Mouse (Mus musculus) heart, embryonic 14.5 days (tissue): ENCODE measurements around the gene Cplane1. TPM values are rescaled to one million over a fixed set of nuclear protein-coding genes. Genes with fewer than 3 reads are reported as not detected.
A peak's percentile ranks its signal among the peaks of the same experiment; 100 is the strongest.
"Not testable (repeated sequence)": the region's sequence is repeated elsewhere in the genome, so short reads cannot be mapped to it uniquely, and the experiment has no call there.

Experiments used
- ATAC-seq: fragments of 200-750 bp; cut with Nextera tagmentation; 2 replicates; pipeline ENCODE4 v1.8.0; 2017; ENCODE audit warnings: low read depth, moderate TSS enrichment; ENCODE audit not compliant: insufficient number of reproducible peaks, insufficient read depth, low FRiP score
- H3K27ac ChIP-seq, 2 experiments: fragments of 200-500 bp in 1 of 2; fragments of 300-500 bp in 1 of 2; sonication (generic) in 1 of 2; replicated peaks in 1 of 2; 2 replicates each; pipeline ENCODE4 v1.5.1; 2012 to 2014; ENCODE audit warnings: low read depth in 2 of 2, low read length in 2 of 2, control low read depth in 1 of 2, mild to moderate bottlenecking in 1 of 2, mixed read lengths in 1 of 2; ENCODE audit not compliant: control insufficient read depth in 1 of 2, insufficient read depth in 1 of 2
- H3K27me3 ChIP-seq: fragments of 300-500 bp; sonication (generic); 2 replicates; pipeline ENCODE4 v1.6.1; 2014; ENCODE audit warnings: mild to moderate bottlenecking, low read length, control low read depth; ENCODE audit not compliant: control insufficient read depth, insufficient read depth
- H3K36me3 ChIP-seq: fragments of 300-500 bp; sonication (generic); 2 replicates; pipeline ENCODE4 v1.6.1; 2014; ENCODE audit warnings: mild to moderate bottlenecking, control low read depth, low read length, mixed read lengths; ENCODE audit not compliant: control insufficient read depth, insufficient read depth
- H3K4me1 ChIP-seq, 2 experiments: fragments of 200-500 bp in 1 of 2; fragments of 300-500 bp in 1 of 2; sonication (generic) in 1 of 2; 2 replicates each; pipeline ENCODE4 v1.6.1; 2012 to 2014; ENCODE audit warnings: low read length in 2 of 2, control low read depth in 1 of 2, mixed read lengths in 1 of 2; ENCODE audit not compliant: control insufficient read depth in 2 of 2, insufficient read depth in 2 of 2
- H3K4me2 ChIP-seq: fragments of 300-500 bp; sonication (generic); 2 replicates; pipeline ENCODE4 v1.6.1; 2014; ENCODE audit warnings: mild to moderate bottlenecking, low read length
- H3K4me3 ChIP-seq, 2 experiments: fragments of 200-500 bp in 1 of 2; fragments of 300-500 bp in 1 of 2; sonication (generic) in 1 of 2; 2 replicates each; pipeline ENCODE4 v1.5.1; 2012 to 2014; ENCODE audit warnings: low read length in 2 of 2, mild to moderate bottlenecking in 2 of 2, control low read depth in 1 of 2, low read depth in 1 of 2, moderate library complexity in 1 of 2; ENCODE audit not compliant: control insufficient read depth in 1 of 2, insufficient read depth in 1 of 2
- H3K9ac ChIP-seq: fragments of 300-500 bp; sonication (generic); 2 replicates; pipeline ENCODE4 v1.6.1; 2014; ENCODE audit warnings: mild to moderate bottlenecking, low read length
- H3K9me3 ChIP-seq: fragments of 300-500 bp; sonication (generic); 2 replicates; pipeline ENCODE4 v1.6.1; 2016; ENCODE audit warnings: low read length, control low read depth; ENCODE audit not compliant: control insufficient read depth
- WGBS: fragments of 180-500 bp; shearing (Covaris S2); extraction: QIAGEN DNeasy Blood & Tissue Kit; methylation state at CpG from one replicate; pipeline ENCODE4 v1.1.7; 2014; 5-methylcytosine and 5-hydroxymethylcytosine counted together
- polyA plus RNA-seq: library from polyadenylated mRNA; unstranded; fragments of >200 nt; fragmentation: Nextera tagmentation; extraction: Ambion mirVana; gene quantifications from 2 replicates; pipeline ENCODE4 v1.2.1, GENCODE M21; 2014

Cplane1 gene
- polyA plus RNA-seq, 1 experiment from 2014 or later, result 8.4 TPM

DNA sequence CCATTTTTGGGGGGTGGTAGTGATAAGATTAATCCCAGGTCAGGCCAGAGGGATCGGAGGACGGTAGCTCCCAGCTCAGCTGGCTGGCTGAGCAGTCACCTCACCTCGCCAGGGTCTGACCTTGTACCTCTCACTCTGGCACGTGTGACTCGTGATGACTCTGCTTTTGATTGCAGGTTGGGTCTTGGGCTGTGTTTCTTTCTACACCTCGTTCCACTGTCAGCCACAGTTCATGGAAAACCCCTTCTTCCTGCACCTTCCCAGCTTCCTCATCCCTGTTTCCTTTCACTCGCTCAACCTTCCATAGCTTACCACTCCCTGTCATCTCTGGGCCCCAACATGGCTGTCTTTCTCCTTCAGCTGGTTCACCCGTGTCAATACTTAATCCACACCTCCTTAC is 103.0 kb downstream of the Cplane1 start:
- WGBS, result 66% methylated on average over 8 of the region's 8 CpGs
- H3K4me1 ChIP-seq, result no peaks in the 10 kb centered on the region
- H3K9ac ChIP-seq, result no peak overlapping the region
- H3K4me2 ChIP-seq, result no peak overlapping the region
- H3K27ac ChIP-seq, result no peak overlapping the region
- no peaks in the 10 kb centered on the region for H3K27me3 ChIP-seq
- peaks cover 47% of the 10 kb centered on the region for H3K36me3 ChIP-seq
- no peak for ATAC-seq
- no peak overlapping the region for H3K4me3 ChIP-seq
- H3K9me3 ChIP-seq, result no peaks in the 10 kb centered on the region

DNA sequence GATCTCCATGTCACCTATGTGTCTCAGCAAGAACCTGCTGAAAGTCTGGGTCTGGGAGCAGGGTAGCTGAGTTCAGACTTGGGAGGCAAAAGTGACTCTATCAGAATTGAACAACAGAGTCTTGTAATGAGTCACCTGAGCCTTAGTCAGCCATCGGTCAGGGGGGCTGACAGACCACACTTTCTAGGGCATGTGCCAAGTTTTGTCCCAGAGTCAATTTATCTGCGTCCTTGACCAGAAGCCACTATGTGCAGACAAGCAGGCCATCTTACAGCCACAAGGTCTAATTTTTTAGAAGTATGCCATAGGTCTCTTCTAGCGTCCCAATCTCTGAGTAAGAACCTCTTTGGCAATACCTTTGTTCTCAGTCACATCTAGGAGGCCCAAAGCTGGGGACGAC is 109.0 kb downstream of the Cplane1 start:
- H3K27ac ChIP-seq, H3K27me3 ChIP-seq, H3K9ac ChIP-seq, H3K4me3 ChIP-seq, H3K9me3 ChIP-seq, ATAC-seq, H3K4me1 ChIP-seq, H3K4me2 ChIP-seq, H3K36me3 ChIP-seq: not testable (repeated sequence)
- WGBS, result 78% methylated on average over 4 of the region's 4 CpGs

DNA sequence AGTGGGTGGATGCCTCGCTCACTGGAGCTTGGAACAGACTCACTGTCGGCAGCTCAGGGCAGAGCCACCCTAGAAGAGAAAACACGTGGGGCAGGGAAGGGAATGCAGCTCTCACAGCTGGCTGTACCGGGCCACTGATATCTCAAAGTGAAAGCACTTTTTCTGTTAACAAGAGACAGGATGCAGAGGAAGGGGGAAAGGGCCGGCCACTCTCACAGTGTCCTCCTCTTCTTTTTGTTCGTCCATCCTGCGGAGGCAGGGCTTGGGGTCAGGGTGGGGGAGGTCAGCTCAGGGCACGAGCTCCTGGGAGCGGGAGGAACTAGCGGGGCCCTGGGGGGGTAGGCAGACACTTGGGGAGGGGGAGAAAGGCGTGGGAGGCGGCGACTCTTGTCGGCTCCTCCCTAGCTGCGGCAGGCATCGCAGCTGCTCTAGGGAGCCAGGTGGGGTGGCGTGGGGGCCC is 110.4 kb downstream of the Cplane1 start:
- no peaks in the 10 kb centered on the region for H3K36me3 ChIP-seq
- peak overlapping the region; percentile 62 for H3K9ac ChIP-seq
- H3K27ac ChIP-seq, result peak overlapping the region; percentile 16 to 55; a peak in 3 of 4 replicates
- peak; percentile 69 for ATAC-seq
- WGBS, result 23% methylated on average over 16 of the region's 17 CpGs
- peak overlapping the region; percentile 77 for H3K4me2 ChIP-seq
- no peaks in the 10 kb centered on the region for H3K9me3 ChIP-seq
- H3K27me3 ChIP-seq, result no peaks in the 10 kb centered on the region
- peak overlapping the region; percentile 49 to 57 for H3K4me3 ChIP-seq
- peaks cover 0 to 5% of the 10 kb centered on the region in 2 experiments; a peak in 3 of 4 replicates for H3K4me1 ChIP-seq

DNA sequence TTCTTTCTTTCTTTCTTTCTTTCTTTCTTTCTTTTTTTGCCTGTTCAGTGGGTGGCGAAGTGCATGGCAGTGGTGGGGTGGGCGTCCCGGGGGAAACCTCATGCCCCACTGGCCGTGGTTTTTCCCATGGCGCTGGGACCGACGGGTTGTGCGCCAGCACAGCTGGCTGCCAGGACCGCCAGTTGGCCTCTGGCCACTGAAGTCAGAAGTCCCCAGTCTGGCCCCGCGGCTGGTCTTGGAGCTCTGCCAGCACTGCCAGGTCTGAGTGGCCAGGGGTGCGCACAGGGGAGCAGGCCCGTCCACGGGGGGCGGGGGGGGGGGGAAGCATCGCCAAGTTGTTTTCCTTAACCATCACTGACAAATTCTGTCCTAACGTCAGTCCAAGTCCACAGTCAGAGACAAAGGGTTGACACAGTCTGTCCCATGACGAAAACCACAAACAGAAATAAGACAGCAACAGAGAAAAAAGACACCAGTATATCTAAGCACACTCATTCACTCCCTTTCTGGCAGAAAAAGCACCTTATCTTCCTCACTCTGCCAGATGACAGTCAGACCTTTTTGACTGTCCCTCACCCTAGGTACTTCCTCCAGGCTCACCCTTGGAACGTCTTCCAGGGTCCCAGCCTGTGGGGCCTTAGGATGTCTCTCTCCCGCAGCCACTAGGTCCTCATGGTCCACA is 111.2 kb downstream of the Cplane1 start:
- ATAC-seq, result peak; percentile 85
- Histone ChIP-seq H3K27me3 (no peaks in the 10 kb centered on the region), H3K4me1 (peaks cover 0 to 5% of the 10 kb centered on the region in 2 experiments; a peak in 3 of 4 replicates), H3K4me3 (peak overlapping the region; percentile 49 to 57), H3K9me3 (no peaks in the 10 kb centered on the region), H3K9ac (peak overlapping the region; percentile 62), H3K4me2 (peak overlapping the region; percentile 77), H3K27ac (peak overlapping the region; percentile 27 to 55; a peak in 3 of 4 replicates), H3K36me3 (no peaks in the 10 kb centered on the region)
- 32% methylated on average over 17 of the region's 20 CpGs for WGBS

DNA sequence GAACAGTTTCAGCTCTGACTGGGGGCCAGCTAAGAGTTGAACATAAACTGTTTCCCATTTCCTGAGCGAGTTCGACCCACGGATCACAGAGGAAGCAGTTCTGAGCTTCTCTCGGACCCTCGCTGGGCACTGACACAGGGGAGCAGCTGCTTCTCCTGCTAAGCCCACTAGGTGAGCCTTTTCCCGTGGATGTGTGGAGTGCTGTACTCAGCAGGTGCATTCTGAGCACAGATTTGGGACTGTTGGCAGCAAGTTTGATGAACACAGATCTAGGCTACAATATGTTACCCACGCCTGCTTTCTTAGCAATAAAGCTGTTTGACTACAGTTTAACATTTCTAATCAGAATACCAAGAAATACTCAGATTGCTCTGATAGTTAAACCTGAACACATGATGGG is 112.8 kb downstream of the Cplane1 start:
- Histone ChIP-seq H3K4me1 (peaks cover 0 to 5% of the 10 kb centered on the region in 2 experiments; a peak in 3 of 4 replicates), H3K9me3 (no peaks in the 10 kb centered on the region), H3K27me3 (no peaks in the 10 kb centered on the region), H3K4me3 (no peak overlapping the region), H3K36me3 (no peaks in the 10 kb centered on the region), H3K4me2 (no peak overlapping the region), H3K27ac (no peak overlapping the region), H3K9ac (no peak overlapping the region)
- 80% methylated on average over 7 of the region's 7 CpGs for WGBS
- no peak for ATAC-seq

DNA sequence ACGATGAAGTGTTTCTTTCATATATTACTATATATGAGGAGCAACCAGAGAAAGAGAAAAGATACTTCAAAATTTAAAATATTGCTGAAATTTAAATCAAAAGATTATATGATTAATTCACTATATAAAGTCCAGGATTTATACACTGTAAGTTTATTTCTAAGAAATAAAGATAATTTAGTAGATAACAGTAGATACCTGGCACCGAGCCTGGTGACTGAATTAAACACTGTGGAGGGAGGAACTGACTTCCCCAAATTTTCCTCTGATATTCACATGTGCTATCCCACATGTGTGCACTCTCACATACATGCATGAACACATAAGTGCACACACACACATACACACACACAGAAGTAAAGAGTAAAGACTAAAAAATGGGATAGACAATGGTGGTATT is 113.2 kb downstream of the Cplane1 start:
- 66% methylated on average over 2 of the region's 2 CpGs for WGBS
- Histone ChIP-seq H3K4me3 (no peak overlapping the region), H3K4me2 (no peak overlapping the region), H3K4me1 (peaks cover 0 to 5% of the 10 kb centered on the region in 2 experiments; a peak in 3 of 4 replicates), H3K9me3 (no peaks in the 10 kb centered on the region), H3K27me3 (no peaks in the 10 kb centered on the region), H3K9ac (no peak overlapping the region), H3K36me3 (no peaks in the 10 kb centered on the region), H3K27ac (no peak overlapping the region)
- no peak for ATAC-seq

DNA sequence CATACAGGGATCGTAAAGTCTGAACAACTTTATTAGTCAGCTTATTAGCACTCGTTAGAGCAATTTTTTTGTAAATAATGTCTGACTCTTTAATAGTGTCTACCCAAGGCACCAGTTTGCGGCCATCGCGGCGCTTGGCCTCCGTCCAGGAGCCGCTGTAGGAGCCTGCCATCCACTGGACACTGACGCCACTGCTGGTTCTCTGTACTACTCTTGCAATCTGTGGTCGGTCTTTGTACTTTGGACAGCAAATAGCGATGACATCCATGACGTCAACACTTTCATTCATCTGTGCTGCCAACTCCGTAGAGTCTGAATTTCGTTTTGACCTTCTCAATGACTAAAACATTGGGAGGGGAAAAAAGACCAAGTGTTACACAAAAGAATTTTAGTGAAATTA is 122.3 kb downstream of the Cplane1 start:
- ATAC-seq, result no peak
- 0 out of 4 replicates have a peak, but pooled peaks cover 0 to 5% of the 10 kb centered on the region in 2 experiments for H3K4me1 ChIP-seq
- no peak overlapping the region for H3K9ac ChIP-seq

DNA sequence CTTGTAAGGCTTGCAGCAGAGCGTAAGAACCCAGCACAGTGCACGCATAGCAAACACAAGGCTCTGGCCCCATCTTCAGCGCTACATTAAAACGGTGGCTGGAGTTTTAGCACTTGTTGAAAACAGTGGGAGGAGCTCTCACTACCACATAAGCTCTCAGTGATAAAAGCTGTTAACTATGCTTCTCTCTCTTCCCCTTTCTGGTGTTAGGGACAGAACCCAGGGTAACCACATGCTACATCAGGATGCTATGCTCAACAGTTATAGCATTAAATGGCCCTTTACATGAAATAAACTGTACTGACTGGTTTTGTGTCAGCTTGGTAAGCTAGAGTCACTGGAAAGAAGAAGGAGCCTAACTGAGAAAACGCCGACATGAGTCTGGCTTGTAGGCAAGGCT is 125.2 kb downstream of the Cplane1 start:
- no peak for ATAC-seq
- Histone ChIP-seq H3K4me2 (no peak overlapping the region), H3K27ac (no peak overlapping the region), H3K9me3 (no peaks in the 10 kb centered on the region), H3K4me1 (no peaks in the 10 kb centered on the region), H3K4me3 (no peak overlapping the region), H3K9ac (no peak overlapping the region), H3K27me3 (no peaks in the 10 kb centered on the region), H3K36me3 (peaks cover 90% of the 10 kb centered on the region)
- WGBS, result 84% methylated on average over 6 of the region's 6 CpGs

More for the DNA sequence above, 122.3 kb downstream of the Cplane1 start:
- H3K4me2 ChIP-seq, result no peak overlapping the region
- no peak overlapping the region for H3K27ac ChIP-seq
- H3K36me3 ChIP-seq, result peaks cover 65% of the 10 kb centered on the region
- no peaks in the 10 kb centered on the region for H3K27me3 ChIP-seq
- H3K4me3 ChIP-seq, result no peak overlapping the region
- 74% methylated on average over 14 of the region's 14 CpGs for WGBS
- no peaks in the 10 kb centered on the region for H3K9me3 ChIP-seq
